Mouse (Mus musculus) testis, adult 2 months (tissue): ENCODE results near the gene Gid4.

ENCODE experiments used
- CTCF ChIP-seq: fragments of 200-500 bp; IDR thresholded peaks from 2 replicates; pipeline ENCODE4 v1.5.1; 2012; ENCODE audit warnings: low read depth, mild to moderate bottlenecking, inconsistent platforms, low read length, moderate library complexity; ENCODE audit not compliant: control insufficient read depth, insufficient read depth, insufficient replicate concordance
- POLR2A ChIP-seq: fragments of 200-500 bp; IDR thresholded peaks from 2 replicates; pipeline ENCODE4 v1.6.1; 2012; ENCODE audit warnings: low read depth, mild to moderate bottlenecking, inconsistent platforms, low read length, moderate library complexity; ENCODE audit not compliant: control insufficient read depth

GRCm38 (mm10) chr11:60426417-60426816, 9.5 kb downstream of the Gid4 start:
- TF ChIP-seq CTCF (no peak), POLR2A (no peak)
